8 mouse cellular contexts compared by ENCODE assay signal in genomic region chr7:57386517-57387340, GRCm38 (mm10). TPM values are rescaled to one million over a fixed set of nuclear protein-coding genes. Genes with fewer than 3 reads are reported as not detected.
DNase-seq lines count a peak whose midpoint lies in the region; TF ChIP-seq lines count a peak whose summit lies in the region.

Gene Gabrg3 (minus strand): TSS chr7:57387188.

- H3K4me3 ChIP-seq in kidney, adult 2 months (ENCODE audit: insufficient read depth, low read depth, low read length): peak within 1 kb of the TSS; percentile 1; the same call in 1 of the 2 replicates

- no peaks in the 10 kb centered on the region for H3K36me3 ChIP-seq in kidney, adult 2 months (ENCODE audit: control insufficient read depth, insufficient read depth, low read length)

- H3K27me3 ChIP-seq in kidney, adult 2 months (replicated peaks; ENCODE audit: control insufficient read depth, insufficient read depth, low read length): peaks cover 2% of the 10 kb centered on the region; the same call in 1 of the 2 replicates

- 1% methylated on average over 70 of the region's 71 CpGs for WGBS in kidney, adult 2 months

- no peaks in the 10 kb centered on the region for H3K4me1 ChIP-seq in kidney, adult 2 months (ENCODE audit: control insufficient read depth, insufficient read depth, low read length)

- no peak for TF ChIP-seq CTCF in kidney, adult 2 months (conservative IDR thresholded peaks at IDR 0.05; ENCODE audit: insufficient read depth, insufficient read length, low read depth, low read length)

- H3K27ac ChIP-seq in kidney, adult 2 months (ENCODE audit: insufficient read depth, low read depth, low read length): no peak within 1 kb of the TSS

- no peak for TF ChIP-seq POLR2A in kidney, adult 2 months (IDR thresholded peaks at IDR 0.05; ENCODE audit: low read depth, low read length)

- no peak for DNase-seq in kidney, adult 2 months
- DNase-seq in kidney, adult 11 months: no peak
- peak; percentile 58 for DNase-seq in brain, adult 2 months (ENCODE audit: low read depth, low spot score)
- DNase-seq in frontal cortex, postnatal 14 days (ENCODE audit: low spot score in 2 of 2): peak; percentile 28 to 40
- peak; percentile 31 to 43 for DNase-seq in layer of hippocampus, postnatal 25 days (ENCODE audit: extremely low spot score in 1 of 2, low spot score in 1 of 2)
- DNase-seq in neural tube, embryonic 10.5 days (ENCODE audit: extremely low spot score, low spot score): peak; percentile 51
- no peak for DNase-seq in spleen, postnatal 4 days (ENCODE audit: low spot score in 2 of 2)
- no peak for DNase-seq in ovary, postnatal 36 days (ENCODE audit: low spot score)

RNA-seq across cellular contexts. Expression of gene Gabrg3, which starts in this region (rescaled TPM):
- 0.08 and 0.13 TPM in 2 replicates for polyA plus RNA-seq in kidney, adult 2 months (2012; rRNA removed)
- total RNA-seq in layer of hippocampus, postnatal 25 days (2021): 10 to 100 TPM; 14.1 to 17.8 TPM

Comparison
In these comparisons a context has a peak if more than half of its experiments do, and no peak if none do; other contexts are left out.
1. DNase-seq: peak in brain, adult 2 months (single experiment), frontal cortex, postnatal 14 days (2 of 2), layer of hippocampus, postnatal 25 days (2 of 2) and neural tube, embryonic 10.5 days (single experiment); none in kidney, adult 2 months (single experiment), kidney, adult 11 months (single experiment), spleen, postnatal 4 days (0 of 2) and ovary, postnatal 36 days (single experiment).